Mouse (Mus musculus) CH12.LX (cell line): ENCODE results near the gene Cacna2d4. TPM values are rescaled to one million over a fixed set of nuclear protein-coding genes. Genes with fewer than 3 reads are reported as not detected.

ENCODE experiments used
- DNase-seq: peaks from one replicate; pipeline ENCODE4 v3.0.0-alpha.2; 2013; ENCODE audit errors: extremely low read depth
- H3K27ac ChIP-seq: 2 replicates; pipeline ENCODE4 v1.5.1; 2012; ENCODE audit warnings: low read depth, mild to moderate bottlenecking, control low read depth, moderate library complexity; ENCODE audit not compliant: insufficient read depth
- H3K27me3 ChIP-seq: replicated peaks from 2 replicates; pipeline ENCODE3; 2012; ENCODE audit warnings: inconsistent platforms
- H3K36me3 ChIP-seq, 2 experiments: replicated peaks in 1 of 2; 2 replicates each; pipeline versions ENCODE3 to v1.6.1; 2012; ENCODE audit warnings: inconsistent platforms in 1 of 2, low read length in 1 of 2, mild to moderate bottlenecking in 1 of 2, mixed read lengths in 1 of 2, moderate library complexity in 1 of 2; ENCODE audit not compliant: control insufficient read depth in 1 of 2, insufficient read depth in 1 of 2
- H3K4me1 ChIP-seq, 2 experiments: 2 replicates each; pipeline ENCODE4 v1.6.1; 2012; ENCODE audit warnings: inconsistent platforms in 1 of 2, moderate library complexity in 1 of 2; ENCODE audit not compliant: insufficient read depth in 2 of 2, control insufficient read depth in 1 of 2
- H3K4me2 ChIP-seq: 2 replicates; pipeline ENCODE4 v1.6.1; 2012; ENCODE audit warnings: low read depth, mild to moderate bottlenecking, control low read depth; ENCODE audit not compliant: poor library complexity, insufficient read depth, severe bottlenecking
- H3K4me3 ChIP-seq, 3 experiments: fragments of 150-350 bp in 1 of 3; sonication (generic) in 1 of 3; replicated peaks in 1 of 3; 2 replicates each; pipeline versions ENCODE3 to v1.5.1; 2011 to 2012; ENCODE audit warnings: low read depth in 2 of 3, low read length in 2 of 3, mild to moderate bottlenecking in 2 of 3, moderate library complexity in 2 of 3, control low read depth in 1 of 3, improper control_type of control experiment in 1 of 3, inconsistent platforms in 1 of 3, mixed read lengths in 1 of 3; ENCODE audit not compliant: poor library complexity in 1 of 3
- H3K79me2 ChIP-seq: replicated peaks from 2 replicates; pipeline ENCODE4 v1.6.1; 2012; ENCODE audit warnings: mild to moderate bottlenecking, moderate library complexity; ENCODE audit not compliant: control insufficient read depth, poor library complexity, insufficient read depth, severe bottlenecking; ENCODE audit errors: extremely low read depth
- H3K9ac ChIP-seq: 2 replicates; pipeline ENCODE4 v1.6.1; 2012; ENCODE audit warnings: low read depth, mild to moderate bottlenecking, control low read depth, moderate library complexity; ENCODE audit not compliant: insufficient read depth
- H3K9me3 ChIP-seq: replicated peaks from 2 replicates; pipeline ENCODE3; 2012; ENCODE audit warnings: low read length, inconsistent platforms, mixed read lengths
- BHLHE40 ChIP-seq: IDR thresholded peaks from 2 replicates; pipeline ENCODE4 v1.6.1; 2011; ENCODE audit warnings: mild to moderate bottlenecking, low read depth, low read length, improper control_type of control experiment
- CHD1 ChIP-seq: IDR thresholded peaks from 2 replicates; pipeline ENCODE4 v1.6.1; 2012; ENCODE audit warnings: low read depth, low read length, improper control_type of control experiment, inconsistent platforms
- CHD2 ChIP-seq: IDR thresholded peaks from 2 replicates; pipeline ENCODE4 v1.6.1; 2011; ENCODE audit warnings: low read length, improper control_type of control experiment
- CTCF ChIP-seq, 2 experiments: IDR thresholded peaks in 1 of 2; conservative IDR thresholded peaks in 1 of 2; 2 replicates each; pipeline ENCODE4 v1.5.1; 2011 to 2012; ENCODE audit warnings: low read depth in 2 of 2, low read length in 2 of 2, improper control_type of control experiment in 1 of 2, inconsistent platforms in 1 of 2, mild to moderate bottlenecking in 1 of 2, moderate library complexity in 1 of 2
- ELF1 ChIP-seq: IDR thresholded peaks from 2 replicates; pipeline ENCODE4 v1.6.1; 2014; ENCODE audit warnings: low read depth, mild to moderate bottlenecking, inconsistent platforms, low read length, improper control_type of control experiment
- EP300 ChIP-seq: IDR thresholded peaks from 2 replicates; pipeline ENCODE4 v1.6.1; 2011; ENCODE audit warnings: low read length, improper control_type of control experiment
- ETS1 ChIP-seq: conservative IDR thresholded peaks from 2 replicates; pipeline ENCODE4 v1.6.1; 2012; ENCODE audit warnings: low read depth, mild to moderate bottlenecking, inconsistent platforms, low read length, improper control_type of control experiment, moderate library complexity
- HCFC1 ChIP-seq: IDR thresholded peaks from 2 replicates; pipeline ENCODE4 v1.6.1; 2012; ENCODE audit warnings: low read depth, mild to moderate bottlenecking, inconsistent platforms, low read length, improper control_type of control experiment
- JUN ChIP-seq: IDR thresholded peaks from 2 replicates; pipeline ENCODE4 v1.6.1; 2011; ENCODE audit warnings: low read depth, mild to moderate bottlenecking, low read length, improper control_type of control experiment, moderate library complexity; ENCODE audit not compliant: insufficient read depth
- KAT2A ChIP-seq: IDR thresholded peaks from 2 replicates; pipeline ENCODE4 v1.6.1; 2012; ENCODE audit warnings: low read length, improper control_type of control experiment, inconsistent platforms; ENCODE audit not compliant: insufficient replicate concordance
- MAFK ChIP-seq: IDR thresholded peaks from 2 replicates; pipeline ENCODE4 v1.6.1; 2011; ENCODE audit warnings: low read length, improper control_type of control experiment; ENCODE audit not compliant: insufficient replicate concordance
- MAX ChIP-seq: IDR thresholded peaks from 2 replicates; pipeline ENCODE4 v1.6.1; 2011; ENCODE audit warnings: low read length, improper control_type of control experiment
- MEF2A ChIP-seq: IDR thresholded peaks from 2 replicates; pipeline ENCODE4 v1.6.1; 2014; ENCODE audit warnings: low read depth, mild to moderate bottlenecking, inconsistent platforms, low read length, improper control_type of control experiment, borderline replicate concordance
- MYC ChIP-seq: IDR thresholded peaks from 2 replicates; pipeline ENCODE4 v1.6.1; 2011; ENCODE audit warnings: low read depth, mild to moderate bottlenecking, improper control_type of control experiment, low read length
- NELFE ChIP-seq: IDR thresholded peaks from 2 replicates; pipeline ENCODE4 v1.6.1; 2011; ENCODE audit warnings: low read depth, low read length, improper control_type of control experiment
- POLR2A ChIP-seq: IDR thresholded peaks from 2 replicates; pipeline ENCODE4 v1.6.1; 2011; ENCODE audit warnings: low read depth, mild to moderate bottlenecking, improper control_type of control experiment, low read length
- SIN3A ChIP-seq: IDR thresholded peaks from 2 replicates; pipeline ENCODE4 v1.6.1; 2012; ENCODE audit warnings: low read length, improper control_type of control experiment, inconsistent platforms
- SMC3 ChIP-seq: IDR thresholded peaks from 2 replicates; pipeline ENCODE4 v1.6.1; 2011; ENCODE audit warnings: low read depth, low read length, improper control_type of control experiment
- TBP ChIP-seq: conservative IDR thresholded peaks from 2 replicates; pipeline ENCODE4 v1.6.1; 2011; ENCODE audit warnings: low read depth, low read length, improper control_type of control experiment
- UBTF ChIP-seq: IDR thresholded peaks from 2 replicates; pipeline ENCODE4 v1.6.1; 2012; ENCODE audit warnings: low read depth, mild to moderate bottlenecking, inconsistent platforms, low read length, improper control_type of control experiment, moderate library complexity
- USF1 ChIP-seq: IDR thresholded peaks from 2 replicates; pipeline ENCODE4 v1.6.1; 2014; ENCODE audit warnings: low read depth, mild to moderate bottlenecking, inconsistent platforms, low read length, improper control_type of control experiment
- USF2 ChIP-seq: conservative IDR thresholded peaks from 2 replicates; pipeline ENCODE4 v1.6.1; 2011; ENCODE audit warnings: low read depth, low read length, improper control_type of control experiment
- ZC3H11A ChIP-seq: IDR thresholded peaks from 2 replicates; pipeline ENCODE4 v1.6.1; 2012; ENCODE audit warnings: low read depth, mild to moderate bottlenecking, inconsistent platforms, low read length, improper control_type of control experiment
- ZKSCAN1 ChIP-seq: IDR thresholded peaks from 2 replicates; pipeline ENCODE4 v1.6.1; 2012; ENCODE audit warnings: low read depth, inconsistent platforms, low read length, improper control_type of control experiment, borderline replicate concordance
- ZMIZ1 ChIP-seq: IDR thresholded peaks from 2 replicates; pipeline ENCODE4 v1.6.1; 2012; ENCODE audit warnings: low read depth, mild to moderate bottlenecking, inconsistent platforms, low read length, improper control_type of control experiment
- dilution Hi-C: fragments of 300-500 bp; cut with MboI; formaldehyde crosslinking; loops from 2 replicates; pipeline ENCODE4 v1.14.3; 2020; ENCODE audit warnings: low sequenced_read_pairs; ENCODE audit not compliant: extremely low pct_unique_long_range_greater_than_20kb, extremely low pct_ligation_motif_present
- in situ Hi-C: fragments of 300-500 bp; cut with MboI; formaldehyde crosslinking; loops from 3 replicates; pipeline ENCODE4 v1.14.3; 2019; ENCODE audit warnings: low sequenced_read_pairs, low pct_ligation_motif_present, low pct_unique_long_range_greater_than_20kb, mixed read lengths
- polyA plus RNA-seq: library from polyadenylated mRNA; unstranded; fragments of >175 nt; gene quantifications from 2 replicates; pipeline ENCODE4 v1.2.1, GENCODE M21; 2012; ENCODE audit warnings: low read depth; ENCODE audit not compliant: insufficient read length
- total RNA-seq, 2 experiments: library from RNA; depleted of rRNA; stranded (reverse); fragments of 300-350 nt in 1 of 2; fragments of >200 nt in 1 of 2; gene quantifications; 2 replicates each; pipeline ENCODE4 v1.2.3; 2012 to 2014

The Cacna2d4 gene
- total and polyA plus RNA-seq, 3 experiments, result 0.08 to 0.64 (median 0.44) TPM

DNA sequence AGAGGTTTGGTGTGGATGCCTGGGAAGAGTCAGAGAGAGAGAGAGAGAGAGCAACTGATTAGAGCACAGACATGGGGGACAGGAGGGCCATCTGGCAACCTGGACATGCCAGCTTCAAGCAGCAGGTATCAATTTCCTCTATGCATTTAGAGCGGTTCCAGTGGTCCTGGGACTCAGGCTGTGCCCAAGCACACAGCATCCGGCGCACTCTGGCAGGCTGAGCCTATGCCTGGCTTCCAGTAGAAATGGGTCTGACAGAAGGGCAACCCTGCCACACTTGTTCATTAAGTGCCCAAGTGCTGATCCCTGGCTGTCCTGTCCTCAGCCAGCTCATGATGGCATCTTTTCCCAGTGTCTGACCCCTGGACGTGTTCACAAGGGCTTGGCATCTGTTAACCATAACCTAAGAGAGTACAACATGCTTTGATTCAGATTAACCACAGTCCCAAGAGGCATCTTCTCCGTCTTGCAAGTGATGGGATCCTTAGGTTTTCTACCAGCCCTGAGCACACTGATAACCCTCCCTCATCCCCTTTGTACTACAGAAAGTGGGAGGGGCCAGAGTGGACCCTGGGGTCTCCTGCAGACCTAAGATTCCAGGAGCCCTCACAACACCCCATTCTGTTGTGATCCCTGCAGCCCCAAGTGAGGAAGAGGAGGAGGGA, 3.1 kb downstream of the Cacna2d4 start:
- in situ Hi-C loops (no loop called here), dilution Hi-C loops (no loop called here)
- Histone ChIP-seq H3K4me2 (no peak overlapping the region), H3K27me3 (peaks cover 80% of the 10 kb centered on the region), H3K9ac (no peak overlapping the region), H3K36me3 (no peaks in the 10 kb centered on the region), H3K79me2 (no peaks in the 10 kb centered on the region), H3K4me1 (no peaks in the 10 kb centered on the region), H3K9me3 (no peaks in the 10 kb centered on the region), H3K27ac (no peak overlapping the region), H3K4me3 (no peak overlapping the region)
- no peak for DNase-seq
- TF ChIP-seq JUN, result no peak
- no peak for TF ChIP-seq HCFC1
- no peak for TF ChIP-seq KAT2A
- no peak for TF ChIP-seq ETS1
- TF ChIP-seq SMC3, result no peak
- no peak for TF ChIP-seq ZMIZ1
- no peak for TF ChIP-seq ELF1
- TF ChIP-seq USF2, result no peak
- no peak for TF ChIP-seq MAX
- no peak for TF ChIP-seq USF1
- no peak for TF ChIP-seq MYC
- no peak for TF ChIP-seq MAFK
- no peak for TF ChIP-seq CTCF (conservative IDR thresholded peaks at IDR 0.05 in 1 of 2, IDR thresholded peaks at IDR 0.05 in 1 of 2; ENCODE audit: low read depth in 2 of 2, low read length in 2 of 2)
- no peak for TF ChIP-seq POLR2A
- no peak for TF ChIP-seq BHLHE40
- no peak for TF ChIP-seq MEF2A
- TF ChIP-seq CHD2, result no peak
- no peak for TF ChIP-seq UBTF
- TF ChIP-seq ZC3H11A, result no peak
- TF ChIP-seq EP300, result no peak

DNA sequence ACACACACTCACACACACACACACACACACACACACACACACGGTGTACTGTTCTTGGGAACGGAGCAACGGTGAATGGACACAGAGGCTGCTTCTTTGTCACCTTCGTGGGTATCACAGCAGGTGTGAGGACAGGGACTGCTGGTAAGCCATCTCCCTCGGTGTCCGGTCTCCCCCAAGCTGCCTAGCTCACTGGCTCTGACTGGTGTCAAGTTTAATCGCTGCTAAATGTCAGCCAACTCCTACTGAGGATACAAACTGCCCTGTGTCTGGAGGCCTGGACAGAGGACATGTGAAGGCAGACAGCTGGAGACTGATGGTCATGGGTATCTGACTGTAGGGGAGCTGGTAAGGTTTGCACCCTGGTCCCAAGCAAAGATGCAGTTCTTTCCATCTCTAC, 3.9 kb downstream of the Cacna2d4 start:
- no peak for DNase-seq
- H3K4me2 ChIP-seq, result no peak overlapping the region
- no peaks in the 10 kb centered on the region for H3K79me2 ChIP-seq
- TF ChIP-seq CHD1 (no peak), TBP (no peak), NELFE (no peak), ZKSCAN1 (no peak), SIN3A (no peak), HCFC1 (no peak)
- no peak overlapping the region for H3K4me3 ChIP-seq
- H3K36me3 ChIP-seq, result no peaks in the 10 kb centered on the region
- H3K27ac ChIP-seq, result no peak overlapping the region
- in situ Hi-C loops (no loop called here), dilution Hi-C loops (no loop called here)
- no peaks in the 10 kb centered on the region for H3K4me1 ChIP-seq
- no peak overlapping the region for H3K9ac ChIP-seq
- no peaks in the 10 kb centered on the region for H3K9me3 ChIP-seq
- peaks cover 86% of the 10 kb centered on the region for H3K27me3 ChIP-seq
